Mouse (Mus musculus): ENCODE results near the gene Zfp526.

- TF ChIP-seq CTCF (IDR thresholded peaks at IDR 0.05; ENCODE audit: insufficient read depth, low read length): no peak
- TF ChIP-seq POLR2A (IDR thresholded peaks at IDR 0.05; ENCODE audit: borderline replicate concordance, extremely low read depth, low read depth, low read length): no peak
Observed at GRCm38 (mm10) chr7:25178317-25178716, 42.9 kb upstream of the Zfp526 start.
